Mouse (Mus musculus) heart, postnatal 10 days (tissue): ENCODE results near the gene Gm21876. TPM values are rescaled to one million over a fixed set of nuclear protein-coding genes. Genes with fewer than 3 reads are reported as not detected.
"Not testable (repeated sequence)": the region's sequence is repeated elsewhere in the genome, so short reads cannot be mapped to it uniquely, and the experiment has no call there.

ENCODE experiments used
- DNase-seq, 2 experiments: peaks; one replicate each; pipeline ENCODE4 v3.0.0; 2021
- intact Hi-C: fragments of 180-260 bp; cut with DNase I; formaldehyde crosslinking; loops from one replicate; pipeline ENCODE4 v1.15.1; 2025
- total RNA-seq, 2 experiments: library from RNA; stranded (reverse); gene quantifications; 2 replicates each; pipeline ENCODE4 v1.2.3; 2021

The Gm21876 gene
- total RNA-seq, result not detected

DNA sequence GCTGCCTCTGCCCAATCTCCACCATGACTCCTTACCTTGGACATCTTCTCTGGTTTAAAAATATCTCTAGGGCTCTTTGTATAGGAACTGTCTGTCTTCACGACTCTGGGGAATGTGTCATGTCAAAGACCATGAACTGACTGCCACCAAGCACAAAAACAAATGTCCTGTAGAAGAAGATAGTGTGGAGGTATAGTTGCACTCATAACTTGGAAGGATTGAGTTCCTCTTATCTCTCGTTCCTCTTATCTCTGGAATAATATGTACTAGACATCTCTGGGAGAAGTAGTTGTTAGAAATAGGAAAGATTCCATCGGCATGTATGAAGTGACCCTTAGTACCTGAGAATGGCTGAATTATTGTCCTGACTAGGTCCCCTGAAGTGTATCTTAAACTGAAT lies at the start of gene Gm21876:
TSS of gene Gm21876 (minus strand) at position 101 of the 400 bp plus-strand sequence.
- DNase-seq, result no peak

DNA sequence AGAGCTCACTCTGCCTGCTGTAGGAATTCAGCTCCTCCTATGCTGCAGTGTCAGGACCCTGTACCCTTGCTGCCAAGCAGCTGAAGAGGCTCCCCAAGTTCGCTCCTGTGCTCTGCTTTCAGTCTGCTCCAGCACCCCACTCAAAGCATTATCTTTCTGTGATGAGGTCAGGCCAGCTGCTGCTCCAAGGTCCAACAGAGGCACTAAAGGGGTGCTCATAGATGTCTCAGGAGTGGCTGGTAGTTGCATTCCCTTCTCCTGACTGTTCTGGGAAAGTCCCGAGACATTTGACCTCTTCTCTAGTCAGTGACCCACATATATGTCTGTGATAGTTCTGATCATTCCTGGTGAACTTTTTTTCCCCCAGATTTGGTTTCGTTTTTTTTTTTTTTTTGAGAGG lies 45.0 kb upstream of the Gm21876 start:
- DNase-seq, result no peak
- intact Hi-C loops, result no loop called here

More for the DNA sequence above, at the start of gene Gm21876:
- intact Hi-C loops, result no loop called here

DNA sequence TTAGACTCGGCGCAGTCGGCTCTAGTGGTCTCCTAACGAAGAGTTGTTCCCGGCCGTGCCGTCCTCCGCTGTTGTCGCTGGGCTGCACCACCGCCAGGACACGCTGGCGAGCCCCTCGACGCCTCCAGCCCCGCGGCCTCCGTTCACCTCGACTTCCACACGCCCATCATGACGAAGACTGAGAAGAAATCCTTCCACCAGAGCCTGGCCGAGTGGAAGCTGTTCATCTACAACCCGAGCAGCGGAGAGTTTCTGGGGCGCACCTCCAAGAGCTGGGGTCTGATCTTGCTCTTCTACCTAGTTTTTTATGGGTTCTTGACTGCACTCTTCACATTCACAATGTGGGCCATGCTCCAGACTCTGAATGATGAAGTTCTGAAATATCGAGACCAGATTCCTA lies 28.8 kb downstream of the Gm21876 start:
- DNase-seq, intact Hi-C loops: not testable (repeated sequence)

Other genes starting within 250 kb of the Gm21876 start
- 1 to 10 TPM; 5.7 to 7.3 TPM for gene Cfp, start 244.1 kb downstream of the Gm21876 start, total RNA-seq
- 10 to 100 TPM; 11.4 to 11.8 TPM for gene Elk1, start 225.0 kb downstream of the Gm21876 start, total RNA-seq
- 10 to 100 TPM; 33.4 to 36.7 TPM for gene Uxt, start 213.6 kb downstream of the Gm21876 start, total RNA-seq
- gene Zfp182, start 113.3 kb downstream of the Gm21876 start, total RNA-seq, result 1 to 10 TPM; 4.7 to 5.4 TPM
- gene Spaca5, start 107.2 kb downstream of the Gm21876 start, total RNA-seq, result not detected
- gene Zfp300, start 86.1 kb downstream of the Gm21876 start, total RNA-seq, result under 1 TPM; 0.57 to 0.92 TPM
- gene Ssxa1, start 59.8 kb downstream of the Gm21876 start, total RNA-seq, result not detected